Mouse (Mus musculus) urinary bladder, adult 2 months (tissue): ENCODE data around the gene Trrap. TPM values are rescaled to one million over a fixed set of nuclear protein-coding genes. Genes with fewer than 3 reads are reported as not detected.
A peak's percentile ranks its signal among the peaks of the same experiment; 100 is the strongest.
"Not testable (repeated sequence)": the region's sequence is repeated elsewhere in the genome, so short reads cannot be mapped to it uniquely, and the experiment has no call there.

Experiments used
- DNase-seq: peaks from one replicate; pipeline ENCODE4 v3.0.0; 2022; ENCODE audit warnings: low spot score
- polyA plus RNA-seq: library from polyadenylated mRNA; depleted of rRNA; stranded (reverse); fragments of >200 nt; gene quantifications from 2 replicates; pipeline ENCODE4 v1.2.3, GENCODE M21; 2012; rRNA removed

The Trrap gene
- 75.9 and 84.6 TPM in 2 replicates for polyA plus RNA-seq

- not testable (repeated sequence) for DNase-seq
Measured at GRCm38 (mm10) chr5:144767106-144767798, at the start of gene Trrap. Gene Trrap (plus strand): TSS chr5:144767732.

- no peak for DNase-seq
Measured at GRCm38 (mm10) chr5:144719781-144720180, 47.8 kb upstream of the Trrap start.

- DNase-seq: no peak
Measured at GRCm38 (mm10) chr5:144720281-144720680, 47.3 kb upstream of the Trrap start.

GRCm38 (mm10) chr5:144724926-144725325 is 42.6 kb upstream of the Trrap start:
- DNase-seq: no peak

- no peak for DNase-seq
Measured at GRCm38 (mm10) chr5:144725554-144725953, 42.0 kb upstream of the Trrap start.

GRCm38 (mm10) chr5:144727119-144727518 is 40.4 kb upstream of the Trrap start:
- DNase-seq: peak; percentile 58

GRCm38 (mm10) chr5:144728237-144728636 is 39.3 kb upstream of the Trrap start:
- DNase-seq: no peak

GRCm38 (mm10) chr5:144729216-144729615 is 38.3 kb upstream of the Trrap start:
- DNase-seq: no peak

- no peak for DNase-seq
Measured at GRCm38 (mm10) chr5:144733953-144734352, 33.6 kb upstream of the Trrap start.

- DNase-seq: peak; percentile 46
Measured at GRCm38 (mm10) chr5:144734949-144735348, 32.6 kb upstream of the Trrap start.

GRCm38 (mm10) chr5:144737101-144737500 is 30.4 kb upstream of the Trrap start:
- DNase-seq: no peak

GRCm38 (mm10) chr5:144752432-144752831 is 15.1 kb upstream of the Trrap start:
- no peak for DNase-seq

- no peak for DNase-seq
Measured at GRCm38 (mm10) chr5:144753041-144753440, 14.5 kb upstream of the Trrap start.

GRCm38 (mm10) chr5:144755191-144755590 is 12.3 kb upstream of the Trrap start:
- no peak for DNase-seq

GRCm38 (mm10) chr5:144757402-144757801 is 10.1 kb upstream of the Trrap start:
- no peak for DNase-seq

- no peak for DNase-seq
Measured at GRCm38 (mm10) chr5:144758422-144758821, 9.1 kb upstream of the Trrap start.

- DNase-seq: no peak
Measured at GRCm38 (mm10) chr5:144761161-144761868, 6.2 kb upstream of the Trrap start, which contains the start of gene Tmem130. Gene Tmem130 (minus strand): TSS chr5:144761818.

GRCm38 (mm10) chr5:144766026-144766425 is 1.5 kb upstream of the Trrap start:
- no peak for DNase-seq

GRCm38 (mm10) chr5:144766646-144767045 is 886 bp upstream of the Trrap start:
- DNase-seq: no peak

GRCm38 (mm10) chr5:144767911-144768841 is 644 bp downstream of the Trrap start:
- DNase-seq: peak; percentile 92

- no peak for DNase-seq
Measured at GRCm38 (mm10) chr5:144769067-144769482, 1.5 kb downstream of the Trrap start.

- no peak for DNase-seq
Measured at GRCm38 (mm10) chr5:144773231-144773630, 5.7 kb downstream of the Trrap start.
